Mouse (Mus musculus) central nervous system, embryonic 11.5 days (tissue): ENCODE results near the gene Pth. TPM values are rescaled to one million over a fixed set of nuclear protein-coding genes. Genes with fewer than 3 reads are reported as not detected.

Source experiments
- polyA plus RNA-seq: library from polyadenylated mRNA; depleted of rRNA; stranded (reverse); fragments of >200 nt; gene quantifications from 2 replicates; pipeline ENCODE4 v1.2.3, GENCODE M21; 2012; rRNA removed

The Pth gene
- 0.12 TPM in 1 of 2 replicates, not detected in the other for polyA plus RNA-seq

GRCm38 (mm10) chr7:113388470-113388869 lies at the start of gene Pth:
Pth (minus strand) TSS chr7:113388570.

GRCm38 (mm10) chr7:113368746-113369619 lies 19.4 kb downstream of the Pth start, which contains the start of gene Btbd10:
Btbd10 (minus strand) TSS chr7:113369392.

Other genes with a start within 250 kb of the Pth start
- gene Arntl, start 181.1 kb downstream of the Pth start, polyA plus RNA-seq, result 5.5 and 8.3 TPM in 2 replicates
- gene Btbd10, start 19.2 kb downstream of the Pth start, polyA plus RNA-seq, result 23.1 and 27.5 TPM in 2 replicates
- 43.1 and 67.2 TPM in 2 replicates for gene Far1, start 125.3 kb upstream of the Pth start, polyA plus RNA-seq